Mouse (Mus musculus): Measurements from ENCODE around the gene Nol10. TPM values are rescaled to one million over a fixed set of nuclear protein-coding genes. Genes with fewer than 3 reads are reported as not detected.
A peak's percentile ranks its signal among the peaks of the same experiment; 100 is the strongest.

Gene Nol10
- total RNA-seq, 2 experiments from 2014 or later: 15.3 to 15.4 TPM

DNA sequence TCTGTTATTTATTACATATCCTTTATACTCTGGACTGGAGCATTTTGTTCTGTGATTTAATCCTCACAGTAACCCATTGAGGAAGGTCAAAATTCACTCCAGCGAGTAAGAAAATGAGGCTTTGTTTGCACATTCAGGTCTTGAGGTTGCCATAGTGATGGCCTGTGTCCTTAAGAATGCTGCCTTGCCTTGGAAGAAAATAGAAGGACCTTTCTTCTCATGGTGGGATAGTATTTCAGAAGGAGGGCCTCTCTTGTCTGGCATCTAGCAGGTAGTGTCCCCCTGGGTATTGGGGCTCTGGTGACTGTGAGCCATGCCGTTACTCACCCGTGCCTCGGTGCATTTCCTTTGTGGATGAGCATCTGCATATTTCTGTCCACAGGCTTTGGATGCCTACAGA, 12.4 kb downstream of the Nol10 start:
- no peak for DNase-seq (ENCODE audit: low spot score in 2 of 2)

DNA sequence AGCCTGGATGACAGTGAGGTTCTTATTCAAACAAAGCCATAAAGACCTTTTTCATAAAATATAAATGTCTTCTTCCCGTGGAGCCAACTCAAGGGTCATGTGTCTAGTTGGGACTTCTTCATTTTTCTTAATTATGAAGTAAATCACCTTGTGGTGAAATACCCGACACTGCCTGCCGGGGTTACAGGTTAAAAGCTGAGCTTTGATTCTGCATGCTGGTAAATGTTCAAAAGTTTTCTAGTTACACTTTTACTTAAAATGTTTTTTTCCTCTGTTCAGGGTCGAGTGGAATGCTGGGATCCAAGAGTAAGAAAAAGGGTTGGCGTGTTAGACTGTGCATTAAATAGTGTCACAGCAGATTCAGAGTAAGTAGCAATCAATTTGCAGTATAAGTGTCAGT, 14.1 kb downstream of the Nol10 start:
- DNase-seq (ENCODE audit: low spot score in 2 of 2): no peak

DNA sequence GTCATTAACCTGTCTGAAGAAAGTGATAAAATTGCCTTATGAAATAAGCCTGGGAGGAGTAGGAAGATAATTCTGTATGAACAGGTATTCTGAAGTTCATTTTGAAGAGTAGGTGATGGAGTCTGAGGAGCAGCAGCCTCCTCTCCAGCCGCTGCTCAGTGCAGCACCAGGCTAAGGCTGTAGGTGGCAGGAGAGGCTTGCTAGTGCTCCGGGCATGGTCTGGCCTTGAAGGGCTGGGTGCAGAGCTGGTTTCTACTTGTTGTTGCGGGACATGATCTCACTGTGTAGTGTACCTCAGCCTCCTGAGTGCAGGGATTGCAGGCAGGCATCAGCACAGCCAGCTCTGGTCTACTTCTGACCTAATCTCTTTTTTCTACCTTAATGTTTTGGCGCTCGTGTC, 18.7 kb downstream of the Nol10 start:
- peak; percentile 48 to 59 for DNase-seq (ENCODE audit: low spot score in 2 of 2)

DNA sequence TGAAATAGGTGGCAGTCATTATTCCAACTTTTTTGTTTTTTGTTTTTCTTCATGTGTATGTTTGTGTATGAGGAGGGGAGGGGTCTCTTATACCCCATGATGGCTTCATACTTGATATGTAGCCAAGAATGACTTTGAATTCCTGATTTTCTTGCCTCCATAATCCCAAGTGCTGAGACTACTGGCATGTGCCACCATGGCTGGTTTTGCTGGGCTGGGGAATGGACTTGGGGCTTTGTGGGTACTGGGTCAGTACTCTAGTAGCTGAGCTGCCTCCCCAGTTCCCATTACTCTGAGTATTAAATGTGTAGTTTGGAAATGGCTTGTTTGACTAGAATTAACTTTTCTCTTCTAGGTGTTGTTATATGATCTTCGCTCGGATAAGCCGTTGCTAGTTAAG, 20.9 kb downstream of the Nol10 start:
- DNase-seq (ENCODE audit: low spot score in 2 of 2): no peak

DNA sequence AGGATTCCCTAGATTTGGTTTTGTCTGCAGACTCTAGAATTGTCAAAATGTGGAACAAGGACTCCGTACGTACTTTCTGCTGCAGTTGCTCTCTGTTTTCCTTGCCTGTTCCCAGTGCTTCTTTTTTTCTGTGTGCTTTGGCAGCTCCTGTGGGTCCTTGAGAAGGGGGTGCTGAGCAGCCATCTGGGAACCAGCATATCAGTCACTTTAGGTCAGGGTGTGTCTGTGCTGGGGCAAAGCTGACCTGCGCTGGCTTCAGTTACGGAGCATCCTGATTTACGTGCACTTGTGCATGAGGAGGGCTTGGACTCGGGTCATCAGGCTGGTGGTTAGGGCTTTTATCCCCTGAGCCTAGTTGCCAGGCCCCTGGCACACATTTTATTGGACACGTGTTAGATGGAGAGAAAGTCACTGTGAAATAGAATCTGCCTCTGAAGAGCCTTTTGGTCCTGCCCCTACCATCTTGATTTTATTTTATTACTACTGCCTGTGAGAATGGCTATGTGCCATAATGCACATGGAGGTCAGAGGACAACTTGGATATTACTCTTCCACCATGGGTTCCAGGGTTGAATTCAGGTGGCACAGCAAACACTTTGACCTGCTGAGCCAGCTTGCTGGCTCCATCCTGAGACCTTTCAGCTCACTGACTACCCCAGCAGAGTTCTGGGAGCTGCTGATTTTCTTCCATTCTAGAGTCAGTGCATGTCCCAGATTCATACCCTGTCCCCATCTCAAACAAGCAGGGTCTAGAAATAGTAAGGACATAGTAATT, 21.5 kb downstream of the Nol10 start:
- DNase-seq (ENCODE audit: low spot score in 2 of 2): no peak

DNA sequence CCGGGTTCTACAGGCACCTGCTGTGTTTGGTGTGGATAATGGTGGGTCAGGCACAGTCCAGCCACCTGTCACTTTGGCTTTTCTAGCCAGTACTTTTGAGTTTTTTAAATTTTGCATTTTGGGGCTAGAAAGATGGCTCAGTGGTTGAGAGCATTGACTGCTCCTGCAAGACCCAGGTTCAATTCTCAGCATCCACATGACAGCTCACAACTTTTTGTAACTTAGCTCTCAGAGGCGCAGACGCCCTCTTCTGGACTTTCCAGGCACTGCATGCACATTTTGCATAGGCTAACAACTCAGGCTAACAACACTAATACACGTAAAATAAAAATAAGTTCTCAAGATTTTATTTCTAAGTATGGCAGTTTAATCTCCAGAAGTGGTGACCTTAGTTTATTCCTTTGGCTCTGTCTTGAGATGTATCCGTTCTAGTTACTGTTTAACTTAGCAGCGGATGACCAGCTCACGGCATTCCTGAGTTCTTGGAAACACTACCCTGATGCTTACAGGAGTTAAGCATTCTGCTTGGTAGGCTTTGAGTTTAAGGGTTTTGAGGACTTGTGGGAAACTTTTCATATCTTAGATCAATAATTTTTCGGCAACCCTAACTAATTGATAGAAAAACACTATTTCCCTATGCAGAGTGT, 23.5 kb downstream of the Nol10 start:
- DNase-seq (ENCODE audit: low spot score in 2 of 2): no peak

DNA sequence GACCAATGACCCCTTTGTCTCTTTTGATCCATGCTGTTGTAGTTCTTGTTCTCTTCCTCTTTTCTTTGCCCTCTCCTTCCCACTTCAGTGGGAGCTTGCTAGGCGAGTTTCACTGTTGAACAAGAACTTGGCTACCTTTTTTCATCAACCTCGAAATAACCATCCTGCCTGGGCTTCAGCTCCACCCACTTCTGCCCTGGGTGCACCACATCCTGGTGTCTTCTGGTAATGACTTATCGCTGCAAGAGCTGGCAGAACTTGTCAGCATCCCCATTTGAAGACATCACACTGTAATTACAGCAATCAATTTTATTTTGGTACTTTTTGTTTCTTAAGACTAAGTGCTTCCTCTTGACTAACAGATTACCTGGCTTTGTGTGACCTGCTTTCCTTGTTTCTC, 24.4 kb downstream of the Nol10 start:
- DNase-seq (ENCODE audit: low spot score in 2 of 2): no peak

DNA sequence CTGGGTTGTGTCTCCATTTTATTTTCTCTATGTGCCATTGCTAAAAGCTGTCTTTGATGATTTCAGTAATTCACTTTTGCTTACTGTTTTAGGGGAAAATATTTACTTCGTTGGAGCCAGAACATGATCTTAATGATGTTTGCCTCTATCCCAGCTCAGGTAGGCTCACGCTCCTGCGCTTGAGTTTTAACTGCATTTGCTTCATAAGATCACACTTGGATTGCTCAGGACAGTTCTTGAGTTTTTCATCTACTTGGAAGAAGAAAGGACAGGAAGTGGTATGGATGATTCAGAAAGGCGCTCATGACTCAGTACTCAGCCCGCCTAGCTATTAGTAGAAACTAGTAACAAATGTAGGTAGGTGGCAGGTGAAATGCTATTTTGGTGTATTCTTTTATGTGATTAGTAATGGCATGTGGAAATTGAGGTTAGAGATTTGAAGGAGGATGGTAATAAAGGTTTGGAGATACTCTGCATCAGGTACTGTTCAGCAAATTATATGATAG, 25.3 kb downstream of the Nol10 start:
- no peak for DNase-seq (ENCODE audit: low spot score in 2 of 2)

DNA sequence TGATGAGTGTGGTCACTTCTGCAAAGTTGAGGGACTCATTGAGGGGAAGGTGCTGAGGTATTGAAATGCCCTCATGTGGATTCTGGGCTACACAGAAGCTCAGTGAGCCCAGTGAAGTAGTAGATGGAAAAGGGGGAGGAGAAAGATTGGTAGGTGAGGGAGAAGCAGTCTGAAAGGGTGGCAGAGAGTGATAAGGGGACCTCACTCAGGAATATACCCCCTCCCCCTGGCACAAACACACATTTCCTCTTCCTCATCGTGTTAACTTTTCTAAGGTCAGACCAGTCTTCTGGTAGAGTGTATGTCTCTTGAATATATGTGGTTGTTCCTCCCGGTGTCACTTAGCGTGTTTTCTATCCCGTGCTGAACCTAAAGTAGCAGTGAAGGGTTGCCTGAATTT, 27.0 kb downstream of the Nol10 start:
- no peak for DNase-seq (ENCODE audit: low spot score in 2 of 2)

DNA sequence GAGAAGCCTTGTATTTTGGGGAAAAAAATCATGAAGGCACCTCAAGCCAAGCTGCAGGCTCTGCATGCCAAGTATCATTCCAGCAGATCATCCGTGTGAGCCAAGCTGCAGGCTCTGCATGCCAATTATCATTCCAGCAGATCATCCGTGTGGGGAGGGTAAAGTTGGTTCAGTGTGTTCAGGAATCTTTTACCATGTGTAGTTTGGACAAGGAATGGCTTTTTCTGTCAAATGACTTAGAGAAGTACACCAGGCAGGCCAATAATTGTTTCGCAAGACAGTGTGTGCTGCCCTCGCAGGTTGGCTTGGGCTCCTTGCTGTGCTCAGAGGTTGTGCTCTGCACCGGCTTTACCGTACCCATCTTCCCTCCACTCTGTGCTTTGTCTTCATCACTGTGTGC, 28.3 kb downstream of the Nol10 start:
- no peak for DNase-seq (ENCODE audit: low spot score in 2 of 2)

DNA sequence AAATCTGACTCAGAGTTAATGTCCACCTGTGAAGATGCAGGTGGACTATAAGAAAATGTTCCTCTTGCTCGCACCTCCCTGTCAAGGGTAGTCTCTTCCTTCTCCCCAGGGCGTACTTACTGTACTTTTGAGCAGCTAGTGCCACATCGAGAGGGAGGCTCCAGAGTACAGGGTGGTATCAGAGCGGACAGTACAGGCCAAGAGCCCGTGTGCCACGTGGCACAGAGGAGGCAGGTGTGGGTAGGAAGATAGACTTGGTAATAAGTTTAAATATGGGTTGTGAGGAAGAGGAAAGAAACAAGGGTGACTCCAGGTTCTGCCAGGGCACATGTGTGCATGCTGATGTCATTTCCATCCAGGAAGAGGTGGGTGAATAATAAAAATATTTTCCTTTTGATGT, 32.7 kb downstream of the Nol10 start:
- DNase-seq (ENCODE audit: low spot score in 2 of 2): no peak

DNA sequence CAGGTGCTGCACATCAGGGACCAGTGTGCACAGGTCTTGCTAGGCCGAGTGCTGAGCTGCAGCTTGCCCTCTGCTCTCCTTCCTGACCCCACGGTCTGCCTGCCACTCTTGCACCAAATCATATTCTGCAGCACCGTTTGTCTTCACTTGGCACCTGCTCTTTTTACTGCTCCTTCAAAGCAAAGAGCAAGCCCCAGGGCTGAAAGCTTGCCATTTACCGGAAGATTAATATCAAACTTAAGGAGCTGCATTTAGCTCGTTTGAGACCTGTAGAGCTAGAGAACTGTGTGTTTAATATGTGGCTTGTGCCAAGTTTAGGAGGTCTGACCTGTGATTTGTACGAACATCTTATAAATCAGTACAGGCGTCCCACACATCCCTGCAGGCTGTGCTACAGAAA, 34.5 kb downstream of the Nol10 start:
- no peak for DNase-seq (ENCODE audit: low spot score in 2 of 2)

DNA sequence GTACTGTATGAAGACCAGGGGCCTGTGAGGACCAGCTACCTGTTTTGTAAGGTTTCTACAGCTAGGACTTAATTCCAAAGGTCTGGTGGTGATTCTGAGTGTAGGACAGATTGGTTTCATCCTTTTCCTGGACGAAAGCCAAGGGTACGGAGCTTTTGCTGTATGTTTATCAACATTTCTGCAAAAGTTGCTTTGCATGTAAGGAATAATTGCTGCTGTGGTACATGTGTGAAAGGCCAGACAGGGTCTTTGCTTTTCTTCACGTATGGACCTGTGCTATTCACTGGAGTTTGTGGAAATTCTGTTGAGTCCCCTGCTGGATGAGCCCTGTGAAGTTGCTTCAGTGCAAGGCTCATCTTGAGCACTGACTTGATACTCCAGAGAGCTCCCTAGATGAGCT, 38.6 kb downstream of the Nol10 start:
- no peak for DNase-seq (ENCODE audit: low spot score in 2 of 2)

DNA sequence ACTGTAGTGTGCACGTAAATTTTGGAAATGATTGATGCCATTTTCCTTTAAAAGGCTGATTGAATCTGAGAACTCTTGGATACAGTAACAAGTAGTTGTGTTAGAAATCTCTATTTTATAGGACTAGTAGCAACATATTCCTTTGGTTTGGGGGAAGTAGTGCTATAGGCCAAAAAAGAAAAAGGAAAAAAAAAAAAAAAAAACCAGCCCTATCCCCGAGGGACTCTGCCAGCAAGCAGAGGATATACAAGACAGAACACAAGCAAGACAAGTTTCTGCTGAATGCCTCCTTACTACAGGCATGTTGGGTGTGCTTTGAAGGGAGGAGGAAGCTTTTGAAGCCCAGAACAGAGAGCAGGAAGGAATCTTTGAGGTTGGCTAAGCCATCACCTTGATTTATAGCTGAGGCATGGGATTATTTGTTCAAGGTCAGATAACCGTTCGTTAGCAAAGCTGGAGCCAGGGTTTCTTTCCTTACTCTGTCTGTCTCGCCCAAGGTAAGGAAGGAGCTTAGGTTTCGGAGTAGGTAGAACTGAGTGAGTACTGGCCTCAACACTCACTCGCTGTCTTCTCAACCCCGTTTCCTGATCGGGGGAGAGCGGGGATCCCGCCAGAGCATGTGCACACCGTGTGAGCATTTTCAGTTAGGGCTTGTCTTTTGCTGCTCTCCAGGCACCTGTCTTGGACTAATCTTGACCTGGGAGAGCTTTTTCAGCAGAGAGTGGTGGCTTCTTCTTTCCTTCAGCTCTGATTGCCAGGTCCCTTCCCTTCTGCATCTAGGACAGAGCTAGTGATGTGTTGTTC, 39.3 kb downstream of the Nol10 start:
- DNase-seq (ENCODE audit: low spot score in 2 of 2): no peak

DNA sequence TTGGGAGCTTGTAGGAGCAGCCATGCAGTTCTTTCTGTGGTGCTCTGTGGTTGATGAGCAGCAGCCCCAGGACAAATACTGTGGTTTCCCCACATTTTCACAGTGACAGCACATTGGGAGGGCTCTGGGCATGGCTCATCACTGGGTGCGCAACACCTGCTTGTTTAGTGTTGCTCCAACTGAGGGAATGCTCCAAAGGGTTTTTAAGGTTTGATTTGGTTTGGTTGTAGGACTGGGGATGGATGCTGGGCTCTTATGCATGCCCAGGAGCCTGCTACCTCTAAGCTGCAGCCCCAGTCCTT, 39.8 kb downstream of the Nol10 start:
- DNase-seq (ENCODE audit: low spot score in 2 of 2): no peak

DNA sequence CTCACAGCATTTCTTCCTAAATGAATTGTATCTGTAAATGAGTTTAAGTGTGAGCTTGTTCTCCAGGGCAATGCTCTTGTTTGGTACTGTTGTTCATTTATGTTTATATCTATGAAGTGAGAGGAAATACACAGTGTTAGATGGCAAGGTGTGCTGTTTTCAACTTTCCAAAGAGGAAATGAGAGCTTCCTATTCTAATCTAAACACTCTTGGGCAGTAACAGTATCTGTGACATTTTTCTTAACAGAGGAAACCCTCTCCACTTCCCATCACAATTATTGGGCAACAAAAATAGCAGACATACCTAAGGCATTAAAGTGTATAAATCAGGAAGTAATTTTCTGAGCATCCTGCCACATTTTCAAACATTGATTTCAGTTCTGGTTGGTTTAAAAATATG, 41.8 kb downstream of the Nol10 start:
- DNase-seq (ENCODE audit: low spot score in 2 of 2): no peak

DNA sequence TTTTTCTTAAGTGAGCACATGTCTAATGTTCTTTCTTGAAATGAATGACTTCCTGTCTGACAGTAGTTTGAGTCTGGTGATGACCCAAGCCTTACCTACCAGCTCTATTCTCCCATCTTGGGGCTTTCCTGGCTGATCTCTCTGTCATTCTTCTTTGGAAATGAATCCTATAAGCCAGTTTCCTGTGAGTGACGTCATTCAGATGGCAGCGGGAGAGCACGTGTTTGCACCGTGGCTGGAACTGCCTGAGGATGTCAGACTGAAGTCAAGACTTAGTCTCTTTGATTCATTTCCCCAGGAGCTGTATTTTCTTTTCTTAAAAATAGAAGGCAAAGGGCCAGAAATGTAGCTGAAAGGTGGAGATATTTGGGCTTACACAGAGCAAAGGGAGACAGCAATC, 42.3 kb downstream of the Nol10 start:
- no peak for DNase-seq (ENCODE audit: low spot score in 2 of 2)

DNA sequence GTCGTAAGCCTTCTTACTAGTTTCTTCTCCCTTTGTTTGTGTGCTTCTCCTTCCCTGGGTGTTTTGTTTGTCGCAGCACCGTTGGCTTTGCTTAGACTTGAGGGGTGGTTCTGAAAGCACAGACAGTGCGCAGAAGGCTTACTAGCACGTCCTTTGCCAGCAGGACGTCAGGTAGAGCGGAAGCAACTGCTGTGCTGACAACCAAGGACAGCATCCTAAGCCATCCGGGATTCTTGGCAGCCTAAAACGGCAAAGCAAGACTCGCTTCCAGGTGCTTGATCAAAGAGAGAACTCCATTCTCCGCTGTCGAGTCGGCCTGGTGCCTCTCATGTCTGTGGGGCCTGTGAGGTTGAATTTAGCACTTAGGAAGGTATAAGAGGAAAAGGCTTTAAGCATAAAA, 44.9 kb downstream of the Nol10 start:
- no peak for DNase-seq (ENCODE audit: low spot score in 2 of 2)

DNA sequence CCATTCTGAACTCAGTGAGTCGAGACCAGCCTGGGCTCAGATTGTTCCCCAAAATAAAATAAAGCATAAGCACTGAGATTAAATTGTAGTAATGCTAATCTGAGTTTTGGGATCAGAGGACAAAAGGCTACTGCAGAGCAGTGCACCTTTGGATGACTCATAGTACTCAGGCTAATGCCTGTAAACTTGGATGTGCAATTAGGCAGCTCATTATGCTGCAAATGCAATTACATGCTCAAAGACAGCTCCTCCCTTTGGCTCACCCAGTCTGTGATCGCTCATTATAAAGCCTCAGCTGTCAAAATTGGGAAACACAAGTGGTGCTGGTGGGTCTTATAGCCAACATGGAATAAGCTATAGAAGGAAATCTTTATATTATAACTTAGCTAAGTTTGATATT, 48.9 kb downstream of the Nol10 start:
- DNase-seq (ENCODE audit: low spot score in 2 of 2): no peak

DNA sequence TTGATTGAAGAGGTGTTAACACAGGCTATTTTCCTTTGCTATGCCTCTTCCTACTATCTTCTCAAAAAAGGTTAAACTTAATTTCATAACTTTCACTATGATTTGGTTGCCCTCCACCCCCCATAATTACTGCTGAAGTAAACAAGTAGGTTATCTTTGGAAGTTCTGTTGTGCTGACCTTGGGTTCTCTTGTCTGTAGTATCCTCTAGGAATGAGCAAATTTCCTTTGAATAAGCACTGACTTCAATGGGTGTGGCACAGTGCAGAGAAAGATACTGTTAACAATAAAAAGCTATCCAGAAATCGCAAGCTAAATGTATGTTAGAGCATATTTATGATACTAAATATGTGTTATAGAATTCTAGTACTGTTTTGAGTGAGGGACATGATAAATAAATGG, 53.2 kb downstream of the Nol10 start:
- no peak for DNase-seq (ENCODE audit: low spot score in 2 of 2)

DNA sequence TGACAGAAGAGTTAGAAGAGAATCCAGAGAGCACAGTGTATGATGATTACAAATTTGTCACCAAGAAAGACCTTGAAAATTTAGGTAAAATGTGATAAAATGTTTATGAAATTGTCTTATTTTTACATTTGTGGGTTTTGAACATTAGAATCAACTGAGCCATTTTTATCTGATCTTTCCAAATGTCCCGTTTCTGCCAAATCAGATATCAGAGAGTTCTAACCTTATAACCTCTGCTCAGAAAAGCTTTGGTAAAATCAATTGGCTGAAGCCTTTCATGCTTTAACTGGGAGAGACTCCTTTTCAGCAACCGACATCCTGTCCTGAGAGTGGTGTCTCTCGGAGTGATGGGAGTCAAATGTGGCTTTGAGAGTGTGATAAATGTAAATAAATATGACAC, 53.9 kb downstream of the Nol10 start:
- DNase-seq (ENCODE audit: low spot score in 2 of 2): no peak

DNA sequence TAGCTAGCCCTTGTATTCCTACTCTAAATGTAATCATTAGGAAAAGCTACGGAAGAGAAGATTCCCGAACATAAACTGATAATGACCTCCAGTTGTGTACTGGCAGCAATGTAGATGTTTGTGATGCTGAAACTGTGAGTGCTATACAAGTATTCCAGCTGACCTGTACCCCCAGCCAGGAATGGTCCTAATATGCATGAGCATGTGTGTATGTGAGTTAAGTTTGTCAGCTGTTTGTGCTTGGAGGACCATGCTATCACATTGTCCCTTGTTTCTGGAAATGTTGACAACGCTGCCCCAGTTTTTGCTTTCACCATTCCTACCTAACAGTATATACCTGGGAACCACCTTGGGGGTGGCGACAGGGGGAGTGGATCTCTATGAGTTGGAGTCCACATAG, 55.7 kb downstream of the Nol10 start:
- DNase-seq (ENCODE audit: low spot score in 2 of 2): no peak
